Mouse (Mus musculus): ENCODE results near the gene Gm20479. TPM values are rescaled to one million over a fixed set of nuclear protein-coding genes. Genes with fewer than 3 reads are reported as not detected.

Gene Gm20479
- total and polyA plus RNA-seq, 3 experiments: 1.2 to 2.2 (median 1.9) TPM

GRCm38 (mm10) chr7:27323001-27323400, 34.2 kb downstream of the Gm20479 start:
- Histone ChIP-seq H3K79me2 (replicated peaks; ENCODE audit: control insufficient read depth, extremely low read depth, insufficient read depth, poor library complexity, severe bottlenecking) (no peaks in the 10 kb centered on the region), H3K36me3 (replicated peaks in 1 of 2; ENCODE audit: control insufficient read depth in 1 of 2, insufficient read depth in 1 of 2, low read length in 1 of 2) (no peaks in the 10 kb centered on the region), H3K9ac (ENCODE audit: insufficient read depth, low read depth) (no peak overlapping the region), H3K4me3 (replicated peaks in 1 of 3; ENCODE audit: low read depth in 2 of 3, low read length in 2 of 3, poor library complexity in 1 of 3) (no peak overlapping the region), H3K4me2 (ENCODE audit: insufficient read depth, low read depth, poor library complexity, severe bottlenecking) (no peak overlapping the region), H3K4me1 (ENCODE audit: control insufficient read depth in 1 of 2, insufficient read depth in 2 of 2) (no peaks in the 10 kb centered on the region), H3K27ac (ENCODE audit: insufficient read depth, low read depth) (no peak overlapping the region), H3K27me3 (replicated peaks) (peaks cover 8% of the 10 kb centered on the region), H3K9me3 (replicated peaks; ENCODE audit: low read length) (no peaks in the 10 kb centered on the region)
- TF ChIP-seq ZC3H11A (IDR thresholded peaks at IDR 0.05; ENCODE audit: low read depth, low read length) (no peak), MYC (IDR thresholded peaks at IDR 0.05; ENCODE audit: low read depth, low read length) (no peak), MAZ (IDR thresholded peaks at IDR 0.05; ENCODE audit: low read depth, low read length) (no peak), CTCF (conservative IDR thresholded peaks at IDR 0.05 in 1 of 2, IDR thresholded peaks at IDR 0.05 in 1 of 2; ENCODE audit: low read depth in 2 of 2, low read length in 2 of 2) (no peak), MEF2A (IDR thresholded peaks at IDR 0.05; ENCODE audit: borderline replicate concordance, low read depth, low read length) (no peak), GABPA (IDR thresholded peaks at IDR 0.05; ENCODE audit: insufficient replicate concordance, low read depth, low read length) (no peak), MAX (IDR thresholded peaks at IDR 0.05; ENCODE audit: low read length) (no peak), RCOR1 (conservative IDR thresholded peaks at IDR 0.05; ENCODE audit: low read depth, low read length) (no peak), ELF1 (IDR thresholded peaks at IDR 0.05; ENCODE audit: low read depth, low read length) (no peak), IRF4 (IDR thresholded peaks at IDR 0.05; ENCODE audit: low read depth, low read length) (no peak), ZNF384 (IDR thresholded peaks at IDR 0.05; ENCODE audit: low read depth, low read length) (no peak), RAD21 (IDR thresholded peaks at IDR 0.05; ENCODE audit: low read depth, low read length) (no peak)
- dilution Hi-C loops (cut with MboI; ENCODE audit: extremely low pct_ligation_motif_present, extremely low pct_unique_long_range_greater_than_20kb, low sequenced_read_pairs): no loop called here
- no peak for DNase-seq (ENCODE audit: extremely low read depth)
- in situ Hi-C loops (cut with MboI; ENCODE audit: low pct_ligation_motif_present, low pct_unique_long_range_greater_than_20kb, low sequenced_read_pairs): no loop called here

GRCm38 (mm10) chr7:27322291-27322690, 34.9 kb downstream of the Gm20479 start:
- no peak for DNase-seq (ENCODE audit: extremely low read depth)
- no peaks in the 10 kb centered on the region for H3K4me1 ChIP-seq (ENCODE audit: control insufficient read depth in 1 of 2, insufficient read depth in 2 of 2)
- TF ChIP-seq EP300 (IDR thresholded peaks at IDR 0.05; ENCODE audit: low read length) (no peak), USF2 (conservative IDR thresholded peaks at IDR 0.05; ENCODE audit: low read depth, low read length) (no peak), HCFC1 (IDR thresholded peaks at IDR 0.05; ENCODE audit: low read depth, low read length) (no peak), MAZ (IDR thresholded peaks at IDR 0.05; ENCODE audit: low read depth, low read length) (no peak), SMC3 (IDR thresholded peaks at IDR 0.05; ENCODE audit: low read depth, low read length) (no peak), BHLHE40 (IDR thresholded peaks at IDR 0.05; ENCODE audit: low read depth, low read length) (no peak), PAX5 (IDR thresholded peaks at IDR 0.05; ENCODE audit: low read length) (no peak), CHD1 (IDR thresholded peaks at IDR 0.05; ENCODE audit: low read depth, low read length) (no peak), ELF1 (IDR thresholded peaks at IDR 0.05; ENCODE audit: low read depth, low read length) (no peak), POLR2AphosphoS2 (IDR thresholded peaks at IDR 0.05; ENCODE audit: low read depth, low read length) (no peak), ETS1 (conservative IDR thresholded peaks at IDR 0.05; ENCODE audit: low read depth, low read length) (no peak), SIN3A (IDR thresholded peaks at IDR 0.05; ENCODE audit: low read length) (no peak), UBTF (IDR thresholded peaks at IDR 0.05; ENCODE audit: low read depth, low read length) (no peak), MXI1 (IDR thresholded peaks at IDR 0.05; ENCODE audit: low read depth, low read length) (no peak), MYC (IDR thresholded peaks at IDR 0.05; ENCODE audit: low read depth, low read length) (no peak), POLR2A (IDR thresholded peaks at IDR 0.05; ENCODE audit: low read depth, low read length) (no peak), JUND (conservative IDR thresholded peaks at IDR 0.05; ENCODE audit: low read depth, low read length) (no peak), RAD21 (IDR thresholded peaks at IDR 0.05; ENCODE audit: low read depth, low read length) (no peak), TCF12 (IDR thresholded peaks at IDR 0.05; ENCODE audit: low read depth, low read length) (no peak), IRF4 (IDR thresholded peaks at IDR 0.05; ENCODE audit: low read depth, low read length) (no peak)
- H3K9me3 ChIP-seq (replicated peaks; ENCODE audit: low read length): no peaks in the 10 kb centered on the region
- H3K79me2 ChIP-seq (replicated peaks; ENCODE audit: control insufficient read depth, extremely low read depth, insufficient read depth, poor library complexity, severe bottlenecking): no peaks in the 10 kb centered on the region
- in situ Hi-C loops (cut with MboI; ENCODE audit: low pct_ligation_motif_present, low pct_unique_long_range_greater_than_20kb, low sequenced_read_pairs): no loop called here
- no peak overlapping the region for H3K9ac ChIP-seq (ENCODE audit: insufficient read depth, low read depth)
- no peak overlapping the region for H3K4me3 ChIP-seq (replicated peaks in 1 of 3; ENCODE audit: low read depth in 2 of 3, low read length in 2 of 3, poor library complexity in 1 of 3)
- peaks cover 4% of the 10 kb centered on the region for H3K27me3 ChIP-seq (replicated peaks)
- no peak overlapping the region for H3K27ac ChIP-seq (ENCODE audit: insufficient read depth, low read depth)
- no peaks in the 10 kb centered on the region for H3K36me3 ChIP-seq (replicated peaks in 1 of 2; ENCODE audit: control insufficient read depth in 1 of 2, insufficient read depth in 1 of 2, low read length in 1 of 2)
- dilution Hi-C loops (cut with MboI; ENCODE audit: extremely low pct_ligation_motif_present, extremely low pct_unique_long_range_greater_than_20kb, low sequenced_read_pairs): no loop called here
- no peak overlapping the region for H3K4me2 ChIP-seq (ENCODE audit: insufficient read depth, low read depth, poor library complexity, severe bottlenecking)
